Mouse (Mus musculus): Measurements from ENCODE around the gene Akr1cl.

The Akr1cl gene

DNA sequence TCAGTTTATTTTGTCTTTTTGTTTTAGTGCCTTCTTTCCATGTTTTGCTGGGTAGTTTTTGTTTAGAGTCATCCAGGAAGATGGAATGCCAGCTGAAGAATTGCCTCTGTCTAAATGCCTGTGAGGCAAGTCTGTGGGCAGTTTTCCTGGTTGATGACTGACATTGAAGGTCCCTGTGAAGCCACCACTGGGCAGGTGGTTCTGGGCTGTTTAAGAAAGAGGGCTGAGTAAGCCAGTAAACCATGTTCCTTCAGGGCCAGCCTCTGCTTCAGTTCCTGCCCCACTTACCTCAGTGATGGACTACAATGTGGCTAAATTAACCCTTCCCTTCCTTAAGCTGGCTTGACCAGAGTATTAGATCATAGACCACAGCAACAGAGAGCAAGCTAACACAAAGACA, 44.4 kb downstream of the Akr1cl start:
- DNase-seq (ENCODE audit: low spot score in 2 of 2), result no peak

DNA sequence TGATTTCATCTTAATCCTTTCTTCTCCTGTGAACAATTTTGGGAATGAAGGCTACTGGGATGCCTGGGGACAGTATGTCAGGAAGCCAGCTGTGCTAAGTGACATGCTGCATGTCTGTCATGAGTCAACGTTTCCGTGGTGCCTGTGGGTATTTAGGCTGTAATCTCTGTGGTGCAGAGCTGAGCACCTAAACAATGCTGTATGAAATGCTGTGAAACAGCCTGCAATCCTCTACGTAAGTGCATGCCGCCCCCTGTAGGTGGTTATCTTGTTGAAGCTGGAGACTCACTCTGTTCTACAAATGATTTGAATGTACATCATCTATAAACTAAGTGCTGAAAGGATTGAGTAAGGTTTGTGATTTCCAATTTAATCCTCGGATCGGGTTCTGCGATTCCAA, 46.4 kb downstream of the Akr1cl start:
- peak; percentile 83 to 85 for DNase-seq (ENCODE audit: low spot score in 2 of 2)

DNA sequence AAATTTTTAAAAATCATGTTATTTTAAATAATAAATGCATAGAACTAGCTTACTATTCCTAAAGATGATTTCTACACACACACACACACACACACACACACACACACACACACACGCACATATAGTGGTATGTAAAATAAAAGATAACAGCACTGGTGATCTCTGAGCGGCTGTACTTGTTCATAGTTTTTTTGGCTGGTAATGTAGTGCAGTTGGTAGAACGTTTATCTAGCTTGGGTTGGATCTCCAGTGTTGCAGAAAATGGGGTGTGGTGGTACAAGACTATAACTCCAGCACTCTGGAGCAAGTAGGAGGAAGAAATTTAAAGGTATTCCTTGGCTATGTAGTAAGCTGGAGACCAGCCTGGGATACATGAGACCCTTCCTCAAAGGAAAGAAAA, 49.3 kb downstream of the Akr1cl start:
- DNase-seq (ENCODE audit: low spot score in 2 of 2), result no peak

DNA sequence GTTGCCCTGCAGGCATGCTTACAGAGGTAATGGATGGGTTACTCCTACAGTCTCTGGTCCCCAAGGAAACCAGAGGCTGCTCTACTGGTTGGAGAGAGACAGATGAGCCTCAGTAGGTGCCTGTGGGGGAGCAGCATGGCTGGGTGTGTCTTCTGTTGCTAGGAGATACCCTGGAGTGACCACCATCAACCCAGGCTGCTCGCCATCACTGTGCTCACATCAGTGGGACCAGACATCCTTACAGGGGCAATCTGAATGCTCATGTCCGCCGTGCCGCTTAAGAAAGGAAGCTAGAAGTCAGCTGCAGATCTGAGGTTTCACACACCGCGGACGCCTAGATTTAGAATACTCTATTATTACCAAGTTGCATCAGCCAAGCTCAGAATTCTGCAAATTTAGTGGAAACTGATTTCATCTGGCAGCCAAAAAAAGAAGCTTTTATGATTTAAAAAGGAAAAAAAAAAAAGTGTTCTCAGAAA, 54.2 kb downstream of the Akr1cl start:
- DNase-seq (ENCODE audit: low spot score in 2 of 2), result peak; percentile 61 to 64

DNA sequence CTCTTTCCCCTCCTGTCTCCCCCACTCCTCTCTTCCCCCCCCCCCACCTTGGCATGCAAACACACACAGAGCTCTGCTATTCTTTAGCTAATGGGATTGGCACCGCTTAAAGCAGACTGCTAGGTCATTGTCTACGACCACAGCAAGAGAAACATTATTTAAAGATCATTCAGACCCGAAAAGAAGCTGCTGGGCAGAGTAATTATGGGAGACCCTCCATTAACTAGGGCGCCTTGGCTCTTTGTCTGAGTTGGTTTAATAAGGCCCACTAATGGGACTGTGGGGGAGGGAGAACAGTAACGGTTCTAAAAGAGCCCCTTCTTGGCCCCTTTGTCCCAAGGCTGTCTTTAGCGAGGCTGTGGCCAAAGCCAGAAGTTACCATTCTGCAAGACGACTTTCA, 57.2 kb downstream of the Akr1cl start:
- DNase-seq (ENCODE audit: low spot score in 2 of 2), result no peak

DNA sequence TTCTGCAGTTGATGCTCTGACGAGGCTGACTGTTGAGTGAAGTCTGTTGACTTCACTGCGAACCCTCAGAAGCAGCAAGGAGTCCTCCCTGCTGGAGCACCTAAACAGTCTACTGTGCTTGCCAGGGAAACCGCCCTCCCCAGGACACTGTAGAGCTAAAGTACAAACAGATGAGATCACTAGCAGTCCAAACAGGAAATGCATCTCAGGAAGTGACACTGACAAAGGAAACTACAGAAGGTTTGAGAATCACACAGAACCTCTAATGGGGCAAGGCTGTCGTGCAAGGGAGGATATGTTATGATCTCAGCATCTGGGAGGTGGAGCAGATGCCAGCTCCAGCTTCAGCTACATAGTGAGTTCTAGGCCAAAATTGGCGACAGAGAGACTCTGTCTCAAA, 61.9 kb downstream of the Akr1cl start:
- no peak for DNase-seq (ENCODE audit: low spot score in 2 of 2)

Measured in right cerebral cortex, adult 2 months (tissue).